Comparison of ENCODE assay signal across 22 mouse cellular contexts in the genomic region with DNA sequence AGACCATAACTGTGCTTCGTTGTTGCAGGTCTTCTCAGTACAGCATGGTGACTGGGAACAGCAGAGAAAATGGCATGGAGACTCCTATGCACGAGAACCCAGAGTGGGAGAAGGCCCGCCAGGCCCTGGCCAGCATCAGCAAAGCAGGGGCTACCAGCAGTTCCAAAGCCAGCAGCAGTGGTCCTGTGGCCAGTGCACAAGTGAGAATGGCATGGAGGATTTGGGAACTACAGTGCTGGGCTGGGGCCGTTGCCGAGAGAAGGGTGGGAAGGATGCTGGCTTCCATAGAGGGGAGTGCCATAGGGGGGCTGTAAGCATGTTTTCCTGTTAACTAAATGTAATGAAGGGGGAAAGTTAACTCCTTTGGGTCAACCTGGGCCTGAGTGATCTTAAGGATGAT. TPM values are rescaled to one million over a fixed set of nuclear protein-coding genes. Genes with fewer than 3 reads are reported as not detected.
A peak's percentile ranks its signal among the peaks of the same experiment; 100 is the strongest.
DNase-seq lines count a peak whose midpoint lies in the region; ATAC-seq and TF ChIP-seq lines count a peak whose summit lies in the region.
"Had no signal": no experiment of that assay in that cellular context is flagged by ENCODE, and none has a peak within 500 bp of the region (broad histone marks: within the 10 kb centered on the region; RNA-seq: fewer than 3 reads in every experiment).

No protein-coding gene starts in this region.

- peaks cover 64% of the 10 kb centered on the region for H3K36me3 ChIP-seq in forebrain, embryonic 10.5 days (replicated peaks)
- H3K36me3 ChIP-seq in forebrain, embryonic 14.5 days (ENCODE audit: control insufficient read depth, insufficient read depth, low read length), result peaks cover 69% of the 10 kb centered on the region

- no peaks in the 10 kb centered on the region for H3K27me3 ChIP-seq in forebrain, embryonic 10.5 days (ENCODE audit: poor library complexity, severe bottlenecking)
- H3K27me3 ChIP-seq in forebrain, embryonic 14.5 days (replicated peaks; ENCODE audit: control insufficient read depth, insufficient read depth, low read length), result no peaks in the 10 kb centered on the region
- H3K27me3 ChIP-seq: CH12.LX; hindbrain, embryonic 15.5 days; liver, embryonic 13.5 days; neural tube, embryonic 15.5 days; Patski had no signal

- no peaks in the 10 kb centered on the region for H3K9me3 ChIP-seq in forebrain, embryonic 10.5 days
- no peaks in the 10 kb centered on the region for H3K9me3 ChIP-seq in forebrain, embryonic 14.5 days (replicated peaks; ENCODE audit: control insufficient read depth, low read length)
- H3K9me3 ChIP-seq: G1E; hindbrain, embryonic 15.5 days; liver, embryonic 13.5 days; neural tube, embryonic 15.5 days had no signal

- no peak overlapping the region for H3K27ac ChIP-seq in forebrain, embryonic 10.5 days
- H3K27ac ChIP-seq in forebrain, embryonic 14.5 days (ENCODE audit: low read depth, low read length), result no peak overlapping the region
- H3K27ac ChIP-seq in left cerebral cortex, adult 2 months, result no peak overlapping the region
- H3K27ac ChIP-seq: hindbrain, embryonic 15.5 days; liver, embryonic 13.5 days; neural tube, embryonic 15.5 days had no signal

- WGBS in forebrain, embryonic 10.5 days, result 89% methylated on average over 5 of the region's 5 CpGs
- 91% methylated on average over 5 of the region's 5 CpGs for WGBS in forebrain, embryonic 14.5 days

- no peak for TF ChIP-seq CTCF in left cerebral cortex, adult 2 months (IDR thresholded peaks at IDR 0.05)

- no peak for ATAC-seq in forebrain, embryonic 14.5 days
- ATAC-seq: Patski had no signal

- peaks cover 19% of the 10 kb centered on the region for H3K4me1 ChIP-seq in forebrain, embryonic 10.5 days
- peaks cover 8% of the 10 kb centered on the region for H3K4me1 ChIP-seq in forebrain, embryonic 14.5 days (ENCODE audit: control insufficient read depth, insufficient read depth, low read length)

- no peak overlapping the region for H3K9ac ChIP-seq in forebrain, embryonic 14.5 days (ENCODE audit: low read length)
- H3K9ac ChIP-seq: hindbrain, embryonic 15.5 days; liver, embryonic 13.5 days; lung, embryonic 14.5 days; neural tube, embryonic 15.5 days had no signal

- no peak overlapping the region for H3K4me2 ChIP-seq in forebrain, embryonic 14.5 days (ENCODE audit: low read length)
- H3K4me2 ChIP-seq: hindbrain, embryonic 15.5 days; lung, embryonic 14.5 days had no signal

- H3K4me3 ChIP-seq in forebrain, embryonic 10.5 days, result 0 out of 2 replicates have a peak overlapping the region, but pooled peaks have one; percentile 1
- no peak overlapping the region for H3K4me3 ChIP-seq in forebrain, embryonic 14.5 days (ENCODE audit: low read depth, low read length)
- no peak overlapping the region for H3K4me3 ChIP-seq in left cerebral cortex, adult 2 months
- H3K4me3 ChIP-seq: hindbrain, embryonic 15.5 days had no signal

- intact Hi-C loops in left cerebral cortex, adult 2 months (cut with DNase I), result loop anchor here (5.0 to 10.0 kb wide), 3 partner anchors 285 to 943 kb away; a partner anchor contains a TSS

- DNase-seq in forebrain, embryonic 10.5 days (ENCODE audit: extremely low spot score, low spot score), result no peak
- DNase-seq in forebrain, embryonic 14.5 days (ENCODE audit: low spot score), result no peak
- DNase-seq in left cerebral cortex, adult 2 months (ENCODE audit: extremely low spot score in 1 of 2, low spot score in 2 of 2), result peak; percentile 7 to 10
- no peak for DNase-seq in left cerebral cortex, adult 18-20 months (ENCODE audit: low spot score in 2 of 2)
- DNase-seq in right cerebral cortex, postnatal 25 days, result peak; percentile 2
- no peak for DNase-seq in right cerebral cortex, postnatal 14 days
- no peak for DNase-seq in thymus, postnatal 36 days
- DNase-seq: adrenal gland, postnatal 36 days; B cell, adult 2 months; gastrocnemius, postnatal 36 days; kidney, adult 9 months; kidney, postnatal 25 days; liver, embryonic 13.5 days; lung, embryonic 14.5 days; right cerebral cortex, adult 18-20 months had no signal

RNA-seq across cellular contexts. Expression of a gene that starts 2.6 kb away (rescaled TPM):
- 60.6 and 61.5 TPM in 2 replicates for polyA plus RNA-seq in forebrain, embryonic 10.5 days (2016; fragmentation: Nextera tagmentation; extraction: Ambion mirVana)
- 43.0 and 59.2 TPM in 2 replicates for polyA plus RNA-seq in forebrain, embryonic 14.5 days (2014; fragmentation: Nextera tagmentation; extraction: Ambion mirVana)
- 100 to 1,000 TPM; 178 to 184 TPM for total RNA-seq in left cerebral cortex, adult 2 months (2021)
- total RNA-seq in left cerebral cortex, adult 18-20 months (2021), result 100 to 1,000 TPM; 125 to 149 TPM

RNA-seq across cellular contexts. Expression of a gene that starts 10.8 kb away (rescaled TPM):
- polyA plus RNA-seq in forebrain, embryonic 10.5 days (2016; fragmentation: Nextera tagmentation; extraction: Ambion mirVana), result 1.7 and 1.8 TPM in 2 replicates
- 3.1 and 3.9 TPM in 2 replicates for polyA plus RNA-seq in forebrain, embryonic 14.5 days (2014; fragmentation: Nextera tagmentation; extraction: Ambion mirVana)
- 1 to 10 TPM; 6.2 to 6.9 TPM for total RNA-seq in left cerebral cortex, adult 2 months (2021)
- total RNA-seq in left cerebral cortex, adult 18-20 months (2021), result 1 to 10 TPM; 6.0 to 6.9 TPM

RNA-seq across cellular contexts. Expression of a gene that starts 20.2 kb away (rescaled TPM):
- 32.6 and 33.0 TPM in 2 replicates for polyA plus RNA-seq in forebrain, embryonic 10.5 days (2016; fragmentation: Nextera tagmentation; extraction: Ambion mirVana)
- 61.6 and 68.0 TPM in 2 replicates for polyA plus RNA-seq in forebrain, embryonic 14.5 days (2014; fragmentation: Nextera tagmentation; extraction: Ambion mirVana)
- 100 to 1,000 TPM; 667 to 745 TPM for total RNA-seq in left cerebral cortex, adult 2 months (2021)
- 100 to 1,000 TPM; 597 TPM for total RNA-seq in left cerebral cortex, adult 18-20 months (2021)
- total RNA-seq: megakaryocyte, adult 5-6 weeks had no signal
- polyA plus RNA-seq: G1E had no signal

RNA-seq across cellular contexts. Expression of a gene that starts 25.3 kb away (rescaled TPM):
- 18.3 and 22.1 TPM in 2 replicates for polyA plus RNA-seq in forebrain, embryonic 10.5 days (2016; fragmentation: Nextera tagmentation; extraction: Ambion mirVana)
- polyA plus RNA-seq in forebrain, embryonic 14.5 days (2014; fragmentation: Nextera tagmentation; extraction: Ambion mirVana), result 5.6 and 5.9 TPM in 2 replicates
- total RNA-seq in left cerebral cortex, adult 2 months (2021), result 1 to 10 TPM; 1.4 to 1.6 TPM
- total RNA-seq in left cerebral cortex, adult 18-20 months (2021), result 1 to 10 TPM; 3.6 to 4.1 TPM
- total RNA-seq: hematopoietic stem cell, adult 5-6 weeks; megakaryocyte, adult 5-6 weeks had no signal

Comparison
In these comparisons a context has a peak if more than half of its experiments do, and no peak if none do; other contexts are left out.
1. DNase-seq: peak in left cerebral cortex, adult 2 months (2 of 2) and right cerebral cortex, postnatal 25 days (single experiment); none in forebrain, embryonic 10.5 days (single experiment), forebrain, embryonic 14.5 days (single experiment), left cerebral cortex, adult 18-20 months (0 of 2), right cerebral cortex, postnatal 14 days (single experiment) and thymus, postnatal 36 days (0 of 2).